Mouse (Mus musculus) embryo, embryonic 10 days (tissue): ENCODE measurements around the gene Lbhd1.
"Not testable (repeated sequence)": the region's sequence is repeated elsewhere in the genome, so short reads cannot be mapped to it uniquely, and the experiment has no call there.

Experiments
- DNase-seq: peaks from one replicate; pipeline ENCODE4 v3.0.0-alpha.2; 2015; ENCODE audit warnings: low spot score

The Lbhd1 gene

GRCm38 (mm10) chr19:8883616-8884015 lies at the start of gene Lbhd1, which contains the start of gene Gm49403:
Gene Lbhd1, plus strand, starts transcription at chr19:8883732.
Gene Gm49403, plus strand, starts transcription at chr19:8883930.
- DNase-seq = no peak

GRCm38 (mm10) chr19:8836327-8836726 lies 47.2 kb upstream of the Lbhd1 start:
- DNase-seq = not testable (repeated sequence)

GRCm38 (mm10) chr19:8837251-8837791 lies 46.2 kb upstream of the Lbhd1 start, which contains the start of gene Bscl2:
Gene Bscl2, plus strand, starts transcription at chr19:8837467.
- peak; percentile 92 for DNase-seq

- DNase-seq = no peak
Measured at GRCm38 (mm10) chr19:8838041-8838730, 45.3 kb upstream of the Lbhd1 start.

GRCm38 (mm10) chr19:8839103-8839907 lies 44.2 kb upstream of the Lbhd1 start, which contains the start of gene Gng3:
Gene Gng3, minus strand, starts transcription at chr19:8839194.
- DNase-seq = peak; percentile 63

- peak; percentile 80 for DNase-seq
Measured at GRCm38 (mm10) chr19:8839908-8840791, 43.4 kb upstream of the Lbhd1 start.

GRCm38 (mm10) chr19:8841012-8841411 lies 42.5 kb upstream of the Lbhd1 start:
- no peak for DNase-seq

- DNase-seq = no peak
Measured at GRCm38 (mm10) chr19:8842961-8843360, 40.6 kb upstream of the Lbhd1 start.

- peak; percentile 87 for DNase-seq
Measured at GRCm38 (mm10) chr19:8844371-8845129, 39.0 kb upstream of the Lbhd1 start.

GRCm38 (mm10) chr19:8848356-8848755 lies 35.2 kb upstream of the Lbhd1 start:
- DNase-seq = no peak

- peak; percentile 68 for DNase-seq
Measured at GRCm38 (mm10) chr19:8850402-8850901, 33.1 kb upstream of the Lbhd1 start, which contains the start of gene Lrrn4cl. Gene Lrrn4cl, plus strand, starts transcription at chr19:8850768.

- DNase-seq = no peak
Measured at GRCm38 (mm10) chr19:8851639-8852038, 31.9 kb upstream of the Lbhd1 start.

- DNase-seq = no peak
Measured at GRCm38 (mm10) chr19:8852236-8852928, 31.1 kb upstream of the Lbhd1 start.

- DNase-seq = no peak
Measured at GRCm38 (mm10) chr19:8853117-8853516, 30.4 kb upstream of the Lbhd1 start.

- peak; percentile 65 for DNase-seq
Measured at GRCm38 (mm10) chr19:8857689-8858088, 25.8 kb upstream of the Lbhd1 start.

- DNase-seq = peak; percentile 41
Measured at GRCm38 (mm10) chr19:8859018-8859417, 24.5 kb upstream of the Lbhd1 start.

GRCm38 (mm10) chr19:8864265-8864664 lies 19.3 kb upstream of the Lbhd1 start:
- DNase-seq = no peak

- not testable (repeated sequence) for DNase-seq
Measured at GRCm38 (mm10) chr19:8870381-8870780, 13.2 kb upstream of the Lbhd1 start.

GRCm38 (mm10) chr19:8870838-8871237 lies 12.7 kb upstream of the Lbhd1 start:
- DNase-seq = no peak
